13 mouse cellular contexts compared by ENCODE assay signal in the genomic region with DNA sequence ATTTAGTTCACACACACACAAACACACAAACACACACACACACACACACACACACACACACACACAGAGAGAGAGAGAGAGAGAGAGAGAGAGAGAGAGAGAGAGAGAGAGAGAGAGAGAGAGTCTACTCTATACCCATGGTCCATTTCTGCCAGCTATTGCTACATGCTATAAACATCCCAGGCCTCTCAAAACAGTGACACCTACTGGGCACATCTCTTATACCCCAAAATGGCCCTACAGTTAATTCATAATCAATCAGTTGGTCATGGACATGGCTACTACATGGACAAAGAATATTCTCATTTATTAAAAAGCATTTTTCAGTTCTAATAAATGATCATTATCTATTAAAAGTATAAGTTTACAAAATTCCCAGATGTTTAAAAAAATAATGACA.
DNase-seq lines count a peak whose midpoint lies in the region; ATAC-seq and TF ChIP-seq lines count a peak whose summit lies in the region.
"Had no signal": no experiment of that assay in that cellular context is flagged by ENCODE, and none has a peak within 500 bp of the region (broad histone marks: within the 10 kb centered on the region; RNA-seq: fewer than 3 reads in every experiment).

No protein-coding gene starts in this region.

- no peak overlapping the region for H3K9ac ChIP-seq in heart, adult 2 months (ENCODE audit: low read depth, low read length)
- H3K9ac ChIP-seq in liver, embryonic 14.5 days (replicated peaks): no peak overlapping the region
- H3K9ac ChIP-seq in liver, embryonic 12.5 days: no peak overlapping the region
- H3K9ac ChIP-seq: liver, embryonic 13.5 days had no signal

- H3K36me3 ChIP-seq in heart, adult 2 months (ENCODE audit: control insufficient read depth, insufficient read depth, low read length): no peaks in the 10 kb centered on the region
- H3K36me3 ChIP-seq in liver, embryonic 14.5 days (replicated peaks; ENCODE audit: control insufficient read depth, insufficient read depth, low read depth): no peaks in the 10 kb centered on the region
- H3K36me3 ChIP-seq in liver, embryonic 12.5 days: no peaks in the 10 kb centered on the region
- H3K36me3 ChIP-seq: heart, embryonic 10.5 days; liver, embryonic 13.5 days; midbrain, embryonic 10.5 days had no signal

- H3K27me3 ChIP-seq in heart, adult 2 months (ENCODE audit: control insufficient read depth, insufficient read depth, low read length): no peaks in the 10 kb centered on the region
- no peaks in the 10 kb centered on the region for H3K27me3 ChIP-seq in liver, embryonic 14.5 days (ENCODE audit: control insufficient read depth, insufficient read depth, low read length)
- no peaks in the 10 kb centered on the region for H3K27me3 ChIP-seq in liver, embryonic 12.5 days (replicated peaks)
- H3K27me3 ChIP-seq: CH12.LX; liver, embryonic 13.5 days had no signal

- TF ChIP-seq EP300 in heart, adult 2 months (IDR thresholded peaks at IDR 0.05; ENCODE audit: insufficient read depth, low read depth, low read length): no peak
- TF ChIP-seq EP300 in liver, embryonic 14.5 days (IDR thresholded peaks at IDR 0.05; ENCODE audit: low read depth): no peak

- no peak overlapping the region for H3K27ac ChIP-seq in heart, adult 2 months
- H3K27ac ChIP-seq in liver, embryonic 14.5 days: no peak overlapping the region
- no peak overlapping the region for H3K27ac ChIP-seq in liver, embryonic 12.5 days
- H3K27ac ChIP-seq: heart, embryonic 10.5 days; liver, embryonic 13.5 days; midbrain, embryonic 10.5 days had no signal

- no peak overlapping the region for H3K4me3 ChIP-seq in heart, adult 2 months
- H3K4me3 ChIP-seq in liver, embryonic 14.5 days (ENCODE audit: insufficient read depth in 1 of 2, low read depth in 2 of 2, low read length in 2 of 2): no peak overlapping the region
- no peak overlapping the region for H3K4me3 ChIP-seq in liver, embryonic 12.5 days
- H3K4me3 ChIP-seq: heart, embryonic 10.5 days; liver, embryonic 13.5 days; midbrain, embryonic 10.5 days had no signal

- no peak for ATAC-seq in liver, embryonic 14.5 days (ENCODE audit: insufficient read depth)
- no peak for ATAC-seq in liver, embryonic 12.5 days
- ATAC-seq: activated CD4-positive, CD25-positive, alpha-beta regulatory T cell, adult 4 months had no signal

- intact Hi-C loops in heart, adult 2 months (cut with DNase I): no loop called here

- no peaks in the 10 kb centered on the region for H3K79me2 ChIP-seq in heart, adult 2 months (replicated peaks; ENCODE audit: control insufficient read depth, insufficient read depth, low read length)

- TF ChIP-seq POLR2A in heart, adult 2 months (IDR thresholded peaks at IDR 0.05; ENCODE audit: insufficient read depth, low read depth, low read length): no peak

- TF ChIP-seq CTCF in heart, adult 2 months (IDR thresholded peaks at IDR 0.05): peak; percentile 41
- peak; percentile 19; the same call in 1 of the 2 replicates for TF ChIP-seq CTCF in liver, embryonic 14.5 days (IDR thresholded peaks at IDR 0.05; ENCODE audit: low read depth)

- DNase-seq in heart, adult 2 months: no peak
- no peak for DNase-seq in heart, adult 11 months
- no peak for DNase-seq in liver, embryonic 14.5 days (ENCODE audit: low read depth in 3 of 3, low spot score in 3 of 3)
- DNase-seq in NIH3T3 (ENCODE audit: low read depth): peak; percentile 1
- peak; percentile 34 for DNase-seq in lung, postnatal 36 days
- DNase-seq in urinary bladder, postnatal 10 days (ENCODE audit: low spot score): no peak
- DNase-seq: liver, embryonic 13.5 days; thymus, adult 2 months had no signal

- no peaks in the 10 kb centered on the region for H3K9me3 ChIP-seq in liver, embryonic 14.5 days (ENCODE audit: control insufficient read depth, low read length)
- H3K9me3 ChIP-seq in liver, embryonic 12.5 days (replicated peaks): no peaks in the 10 kb centered on the region
- H3K9me3 ChIP-seq: heart, embryonic 10.5 days; liver, embryonic 13.5 days; midbrain, embryonic 10.5 days had no signal

- no peak overlapping the region for H3K4me2 ChIP-seq in liver, embryonic 14.5 days (ENCODE audit: low read depth)
- H3K4me2 ChIP-seq in liver, embryonic 12.5 days: no peak overlapping the region
- H3K4me2 ChIP-seq: liver, embryonic 13.5 days had no signal

- H3K4me1 ChIP-seq in heart, adult 2 months (ENCODE audit: control insufficient read depth, insufficient read depth, low read length): no peaks in the 10 kb centered on the region
- no peaks in the 10 kb centered on the region for H3K4me1 ChIP-seq in liver, embryonic 14.5 days (replicated peaks; ENCODE audit: control insufficient read depth in 2 of 2, insufficient read depth in 2 of 2, low read length in 1 of 2)
- H3K4me1 ChIP-seq in liver, embryonic 12.5 days: no peaks in the 10 kb centered on the region
- H3K4me1 ChIP-seq: heart, embryonic 10.5 days; liver, embryonic 13.5 days had no signal

Comparison
In these comparisons a context has a peak if more than half of its experiments do, and no peak if none do; other contexts are left out.
1. DNase-seq: peak in NIH3T3 (single experiment) and lung, postnatal 36 days (single experiment); none in heart, adult 2 months (0 of 2), heart, adult 11 months (single experiment), liver, embryonic 14.5 days (0 of 3) and urinary bladder, postnatal 10 days (single experiment).